Mouse (Mus musculus): ENCODE results near the gene Hipk3. TPM values are rescaled to one million over a fixed set of nuclear protein-coding genes. Genes with fewer than 3 reads are reported as not detected.

The Hipk3 gene
- polyA plus RNA-seq, 1 experiment from 2014 or later = 5.7 TPM

- no peaks in the 10 kb centered on the region for H3K36me3 ChIP-seq
- H3K4me2 ChIP-seq (replicated peaks) = peak overlapping the region; percentile 84
- ATAC-seq = peak; percentile 93
- under 1% methylated on average over 110 of the region's 111 CpGs for WGBS
- H3K9me3 ChIP-seq = no peaks in the 10 kb centered on the region
- H3K27ac ChIP-seq = peak overlapping the region; percentile 92
- peaks cover 26% of the 10 kb centered on the region for H3K4me1 ChIP-seq (replicated peaks)
- H3K9ac ChIP-seq (replicated peaks) = peak overlapping the region; percentile 93
- H3K27me3 ChIP-seq = peaks cover 47% of the 10 kb centered on the region
- peak overlapping the region; percentile 62 for H3K4me3 ChIP-seq (replicated peaks)
Measured at GRCm38 (mm10) chr2:104409851-104410821, 84.1 kb downstream of the Hipk3 start.

- Histone ChIP-seq H3K27me3 (peaks cover 47% of the 10 kb centered on the region), H3K27ac (no peak overlapping the region), H3K4me1 (replicated peaks) (peaks cover 26% of the 10 kb centered on the region), H3K4me2 (replicated peaks) (peak overlapping the region; percentile 84), H3K4me3 (replicated peaks) (peak overlapping the region; percentile 62), H3K9ac (replicated peaks) (no peak overlapping the region), H3K9me3 (no peaks in the 10 kb centered on the region), H3K36me3 (no peaks in the 10 kb centered on the region)
- 71% methylated on average over 7 of the region's 7 CpGs for WGBS
- ATAC-seq = no peak
Measured at GRCm38 (mm10) chr2:104408351-104408750, 85.9 kb downstream of the Hipk3 start.

GRCm38 (mm10) chr2:104407913-104408312, 86.3 kb downstream of the Hipk3 start:
- Histone ChIP-seq H3K27ac (no peak overlapping the region), H3K9me3 (no peaks in the 10 kb centered on the region), H3K4me1 (replicated peaks) (peaks cover 26% of the 10 kb centered on the region), H3K27me3 (peaks cover 43% of the 10 kb centered on the region), H3K4me3 (replicated peaks) (no peak overlapping the region), H3K36me3 (no peaks in the 10 kb centered on the region), H3K4me2 (replicated peaks) (peak overlapping the region; percentile 84), H3K9ac (replicated peaks) (no peak overlapping the region)
- WGBS = 74% methylated on average over 4 of the region's 4 CpGs
- ATAC-seq = no peak

GRCm38 (mm10) chr2:104404036-104404435, 90.2 kb downstream of the Hipk3 start:
- no peak overlapping the region for H3K9ac ChIP-seq (replicated peaks)
- no peak overlapping the region for H3K4me2 ChIP-seq (replicated peaks)
- H3K4me3 ChIP-seq (replicated peaks) = no peak overlapping the region
- H3K9me3 ChIP-seq = peaks cover 5% of the 10 kb centered on the region; the same call in 1 of the 2 replicates
- no peak overlapping the region for H3K27ac ChIP-seq
- peaks cover 19% of the 10 kb centered on the region for H3K4me1 ChIP-seq (replicated peaks)
- WGBS = 86% methylated on average over 6 of the region's 6 CpGs
- H3K36me3 ChIP-seq = no peaks in the 10 kb centered on the region
- ATAC-seq = no peak
- H3K27me3 ChIP-seq = peaks cover 20% of the 10 kb centered on the region

- H3K9ac ChIP-seq (replicated peaks) = no peak overlapping the region
- ATAC-seq = no peak
- peaks cover 15% of the 10 kb centered on the region for H3K4me1 ChIP-seq (replicated peaks)
- WGBS = 87% methylated on average over 6 of the region's 6 CpGs
- peaks cover 5% of the 10 kb centered on the region; the same call in 1 of the 2 replicates for H3K9me3 ChIP-seq
- H3K36me3 ChIP-seq = no peaks in the 10 kb centered on the region
- H3K4me3 ChIP-seq (replicated peaks) = no peak overlapping the region
- H3K27ac ChIP-seq = no peak overlapping the region
- H3K27me3 ChIP-seq = no peaks in the 10 kb centered on the region
- H3K4me2 ChIP-seq (replicated peaks) = no peak overlapping the region
Measured at GRCm38 (mm10) chr2:104398651-104399290, 95.5 kb downstream of the Hipk3 start.

GRCm38 (mm10) chr2:104395961-104396360, 98.3 kb downstream of the Hipk3 start:
- Histone ChIP-seq H3K4me1 (replicated peaks) (peaks cover 16% of the 10 kb centered on the region), H3K9me3 (peaks cover 5% of the 10 kb centered on the region; the same call in 1 of the 2 replicates), H3K36me3 (no peaks in the 10 kb centered on the region), H3K4me2 (replicated peaks) (no peak overlapping the region), H3K27me3 (no peaks in the 10 kb centered on the region), H3K4me3 (replicated peaks) (no peak overlapping the region), H3K27ac (no peak overlapping the region), H3K9ac (replicated peaks) (no peak overlapping the region)
- WGBS = 86% methylated on average over 9 of the region's 9 CpGs
- ATAC-seq = no peak

GRCm38 (mm10) chr2:104394769-104395168, 99.5 kb downstream of the Hipk3 start:
- Histone ChIP-seq H3K27ac (no peak overlapping the region), H3K36me3 (no peaks in the 10 kb centered on the region), H3K4me3 (replicated peaks) (no peak overlapping the region), H3K9me3 (0 out of 2 replicates have a peak, but pooled peaks cover under 1% of the 10 kb centered on the region), H3K4me2 (replicated peaks) (no peak overlapping the region), H3K9ac (replicated peaks) (no peak overlapping the region), H3K27me3 (no peaks in the 10 kb centered on the region), H3K4me1 (replicated peaks) (peaks cover 16% of the 10 kb centered on the region)
- 45% methylated on average over 2 of the region's 2 CpGs for WGBS
- no peak for ATAC-seq

- H3K9ac ChIP-seq (replicated peaks) = no peak overlapping the region
- no peak overlapping the region for H3K4me2 ChIP-seq (replicated peaks)
- no peak overlapping the region for H3K27ac ChIP-seq
- H3K9me3 ChIP-seq = no peaks in the 10 kb centered on the region
- peaks cover 12% of the 10 kb centered on the region for H3K4me1 ChIP-seq (replicated peaks)
- 77% methylated on average over 4 of the region's 4 CpGs for WGBS
- ATAC-seq = no peak
- no peak overlapping the region for H3K4me3 ChIP-seq (replicated peaks)
- no peaks in the 10 kb centered on the region for H3K27me3 ChIP-seq
- no peaks in the 10 kb centered on the region for H3K36me3 ChIP-seq
Measured at GRCm38 (mm10) chr2:104392700-104393312, 101.4 kb downstream of the Hipk3 start.

GRCm38 (mm10) chr2:104389231-104389630, 105.0 kb downstream of the Hipk3 start:
- Histone ChIP-seq H3K36me3 (no peaks in the 10 kb centered on the region), H3K9ac (replicated peaks) (no peak overlapping the region), H3K9me3 (no peaks in the 10 kb centered on the region), H3K4me1 (replicated peaks) (peaks cover 5% of the 10 kb centered on the region), H3K27ac (no peak overlapping the region), H3K4me3 (replicated peaks) (no peak overlapping the region), H3K27me3 (no peaks in the 10 kb centered on the region), H3K4me2 (replicated peaks) (no peak overlapping the region)
- WGBS = 94% methylated on average over 11 of the region's 11 CpGs
- no peak for ATAC-seq

- 87% methylated on average over 2 of the region's 2 CpGs for WGBS
- no peak for ATAC-seq
- no peak overlapping the region for H3K9ac ChIP-seq (replicated peaks)
- no peaks in the 10 kb centered on the region for H3K4me1 ChIP-seq (replicated peaks)
- no peak overlapping the region for H3K4me3 ChIP-seq (replicated peaks)
- no peak overlapping the region for H3K27ac ChIP-seq
- no peaks in the 10 kb centered on the region for H3K9me3 ChIP-seq
- no peaks in the 10 kb centered on the region for H3K36me3 ChIP-seq
- no peak overlapping the region for H3K4me2 ChIP-seq (replicated peaks)
- no peaks in the 10 kb centered on the region for H3K27me3 ChIP-seq
Measured at GRCm38 (mm10) chr2:104385941-104386340, 108.3 kb downstream of the Hipk3 start.

- H3K27ac ChIP-seq = no peak overlapping the region
- H3K27me3 ChIP-seq = no peaks in the 10 kb centered on the region
- H3K4me3 ChIP-seq (replicated peaks) = no peak overlapping the region
- no peak overlapping the region for H3K4me2 ChIP-seq (replicated peaks)
- H3K9me3 ChIP-seq = no peaks in the 10 kb centered on the region
- no peak overlapping the region for H3K9ac ChIP-seq (replicated peaks)
- H3K36me3 ChIP-seq = no peaks in the 10 kb centered on the region
- peaks cover 10% of the 10 kb centered on the region for H3K4me1 ChIP-seq (replicated peaks)
- 93% methylated on average over 4 of the region's 4 CpGs for WGBS
- no peak for ATAC-seq
Measured at GRCm38 (mm10) chr2:104383589-104383988, 110.7 kb downstream of the Hipk3 start.

- H3K27me3 ChIP-seq = no peaks in the 10 kb centered on the region
- H3K4me2 ChIP-seq (replicated peaks) = no peak overlapping the region
- no peak overlapping the region for H3K9ac ChIP-seq (replicated peaks)
- no peaks in the 10 kb centered on the region for H3K9me3 ChIP-seq
- no peak overlapping the region for H3K4me3 ChIP-seq (replicated peaks)
- WGBS = 89% methylated on average over 6 of the region's 6 CpGs
- H3K27ac ChIP-seq = no peak overlapping the region
- no peaks in the 10 kb centered on the region for H3K36me3 ChIP-seq
- peaks cover 10% of the 10 kb centered on the region for H3K4me1 ChIP-seq (replicated peaks)
- no peak for ATAC-seq
Measured at GRCm38 (mm10) chr2:104382813-104383212, 111.4 kb downstream of the Hipk3 start.

All from midbrain, embryonic 13.5 days (tissue).